Mouse (Mus musculus): Measurements from ENCODE around the gene Pax1. TPM values are rescaled to one million over a fixed set of nuclear protein-coding genes. Genes with fewer than 3 reads are reported as not detected.

The Pax1 gene
- polyA plus RNA-seq, 1 experiment from 2014 or later: 7.3 TPM

DNA sequence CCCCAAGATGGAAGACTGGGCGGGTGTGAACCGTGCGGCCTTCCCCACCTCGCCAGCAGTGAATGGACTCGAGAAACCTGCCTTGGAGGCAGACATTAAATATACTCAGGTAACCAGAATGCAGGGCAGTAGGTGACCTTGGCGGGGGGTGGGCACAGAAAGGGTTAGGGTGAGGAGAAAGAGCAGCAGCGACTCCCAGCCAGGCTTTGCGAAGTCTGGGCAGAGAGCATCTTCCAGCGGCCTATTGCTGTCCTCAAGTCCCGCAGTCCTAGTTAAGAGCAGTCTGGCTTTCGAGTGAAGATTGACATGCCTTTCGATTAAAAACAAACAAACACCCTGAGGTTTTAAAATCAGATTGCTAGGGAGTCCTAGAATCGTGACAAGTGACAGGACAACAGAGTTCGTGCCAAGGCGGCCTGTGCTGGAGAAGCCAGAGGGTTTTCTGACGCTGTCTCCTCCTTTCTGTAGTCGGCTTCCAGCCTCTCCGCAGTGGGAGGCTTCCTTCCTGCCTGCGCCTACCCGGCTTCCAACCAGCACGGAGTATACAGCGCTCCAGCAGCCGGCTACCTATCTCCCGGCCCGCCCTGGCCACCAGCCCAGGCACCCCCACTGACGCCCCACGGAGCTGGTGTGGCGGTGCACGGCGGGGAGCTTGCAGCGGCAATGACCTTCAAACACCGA, 6.3 kb downstream of the Pax1 start:
- DNase-seq (ENCODE audit: low spot score) (no peak), ATAC-seq (ENCODE audit: low read depth) (0 out of 2 replicates have a peak, but pooled peaks have one; percentile 38)
- Histone ChIP-seq H3K4me2 (ENCODE audit: low read depth, low read length) (peak overlapping the region; percentile 60), H3K4me1 (ENCODE audit: control insufficient read depth, insufficient read depth, low read length) (peaks cover 8% of the 10 kb centered on the region; the same call in 1 of the 2 replicates), H3K36me3 (ENCODE audit: control insufficient read depth, insufficient read depth, low read length) (no peaks in the 10 kb centered on the region), H3K9me3 (ENCODE audit: control insufficient read depth, low read length) (no peaks in the 10 kb centered on the region), H3K4me3 (ENCODE audit: low read depth, low read length) (peak overlapping the region; percentile 47), H3K9ac (ENCODE audit: low read depth, low read length) (peak overlapping the region; percentile 65; the same call in 1 of the 2 replicates), H3K27ac (replicated peaks; ENCODE audit: low read depth, low read length) (no peak overlapping the region), H3K27me3 (replicated peaks; ENCODE audit: control insufficient read depth, insufficient read depth, low read length) (peaks cover 92% of the 10 kb centered on the region)
- 5% methylated on average over 31 of the region's 32 CpGs for WGBS

GRCm38 (mm10) chr2:147369561-147369960, 7.8 kb downstream of the Pax1 start:
- Histone ChIP-seq H3K27me3 (replicated peaks; ENCODE audit: control insufficient read depth, insufficient read depth, low read length) (peaks cover 92% of the 10 kb centered on the region), H3K9me3 (ENCODE audit: control insufficient read depth, low read length) (no peaks in the 10 kb centered on the region), H3K9ac (ENCODE audit: low read depth, low read length) (no peak overlapping the region), H3K27ac (replicated peaks; ENCODE audit: low read depth, low read length) (no peak overlapping the region), H3K4me3 (ENCODE audit: low read depth, low read length) (no peak overlapping the region), H3K36me3 (ENCODE audit: control insufficient read depth, insufficient read depth, low read length) (no peaks in the 10 kb centered on the region), H3K4me1 (ENCODE audit: control insufficient read depth, insufficient read depth, low read length) (peaks cover 8% of the 10 kb centered on the region; the same call in 1 of the 2 replicates), H3K4me2 (ENCODE audit: low read depth, low read length) (peak overlapping the region; percentile 19; the same call in 1 of the 2 replicates)
- ATAC-seq (ENCODE audit: low read depth) (no peak), DNase-seq (ENCODE audit: low spot score) (no peak)
- WGBS: 18% methylated on average over 9 of the region's 9 CpGs

- H3K9me3 ChIP-seq (ENCODE audit: control insufficient read depth, low read length): no peaks in the 10 kb centered on the region
- peaks cover 92% of the 10 kb centered on the region for H3K27me3 ChIP-seq (replicated peaks; ENCODE audit: control insufficient read depth, insufficient read depth, low read length)
- no peak for DNase-seq (ENCODE audit: low spot score)
- H3K4me1 ChIP-seq (ENCODE audit: control insufficient read depth, insufficient read depth, low read length): peaks cover 5% of the 10 kb centered on the region; the same call in 1 of the 2 replicates
- H3K36me3 ChIP-seq (ENCODE audit: control insufficient read depth, insufficient read depth, low read length): no peaks in the 10 kb centered on the region
- H3K4me2 ChIP-seq (ENCODE audit: low read depth, low read length): 0 out of 2 replicates have a peak overlapping the region, but pooled peaks have one; percentile 19
- H3K9ac ChIP-seq (ENCODE audit: low read depth, low read length): no peak overlapping the region
- ATAC-seq (ENCODE audit: low read depth): no peak
- no peak overlapping the region for H3K27ac ChIP-seq (replicated peaks; ENCODE audit: low read depth, low read length)
- no peak overlapping the region for H3K4me3 ChIP-seq (ENCODE audit: low read depth, low read length)
- 23% methylated on average over 5 of the region's 5 CpGs for WGBS
Measured at GRCm38 (mm10) chr2:147370091-147370490, 8.4 kb downstream of the Pax1 start.

DNA sequence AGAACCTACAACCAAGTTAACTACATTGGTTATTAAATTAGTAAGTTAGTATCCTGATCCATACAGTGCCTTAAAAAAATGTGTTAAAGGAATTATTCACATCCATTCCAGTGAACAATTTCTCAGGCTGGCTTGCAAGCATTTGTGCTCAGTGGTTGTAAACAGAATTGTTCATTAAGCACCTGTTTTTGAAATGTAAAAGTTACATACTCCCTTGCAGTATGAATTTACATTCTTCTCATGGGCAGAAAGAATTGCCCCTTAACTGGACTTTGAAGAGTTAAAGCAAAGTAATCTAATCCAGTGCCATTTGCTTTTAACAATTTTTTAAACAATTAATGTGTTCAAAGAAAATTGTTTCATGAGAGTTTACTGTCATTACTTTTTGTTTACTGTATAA, 9.6 kb downstream of the Pax1 start:
- Histone ChIP-seq H3K4me3 (ENCODE audit: low read depth, low read length) (no peak overlapping the region), H3K4me2 (ENCODE audit: low read depth, low read length) (no peak overlapping the region), H3K9ac (ENCODE audit: low read depth, low read length) (no peak overlapping the region), H3K9me3 (ENCODE audit: control insufficient read depth, low read length) (no peaks in the 10 kb centered on the region), H3K27me3 (replicated peaks; ENCODE audit: control insufficient read depth, insufficient read depth, low read length) (peaks cover 92% of the 10 kb centered on the region), H3K36me3 (ENCODE audit: control insufficient read depth, insufficient read depth, low read length) (no peaks in the 10 kb centered on the region), H3K4me1 (ENCODE audit: control insufficient read depth, insufficient read depth, low read length) (no peaks in the 10 kb centered on the region), H3K27ac (replicated peaks; ENCODE audit: low read depth, low read length) (no peak overlapping the region)
- no peak for ATAC-seq (ENCODE audit: low read depth)
- DNase-seq (ENCODE audit: low spot score): no peak

DNA sequence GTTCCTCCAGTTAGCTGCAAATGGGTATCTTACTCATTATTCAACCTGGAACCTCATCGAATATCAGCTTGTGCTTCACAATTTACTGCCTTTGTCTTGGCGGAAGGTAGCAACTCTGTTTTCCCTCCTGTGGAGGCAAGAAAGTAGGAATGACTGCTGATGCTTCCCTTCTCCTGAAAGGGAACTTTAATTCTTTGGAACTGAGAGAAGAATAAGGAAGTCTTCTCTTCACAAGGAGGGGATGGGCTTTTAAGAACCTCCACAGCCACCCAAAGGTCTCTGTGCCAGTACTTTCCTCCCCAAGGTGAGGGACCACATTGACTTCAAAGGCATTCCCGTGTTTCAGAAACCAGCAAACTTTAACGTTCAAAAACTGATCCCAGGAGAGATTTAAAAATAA, 10.1 kb downstream of the Pax1 start:
- no peaks in the 10 kb centered on the region for H3K4me1 ChIP-seq (ENCODE audit: control insufficient read depth, insufficient read depth, low read length)
- H3K4me3 ChIP-seq (ENCODE audit: low read depth, low read length): no peak overlapping the region
- H3K4me2 ChIP-seq (ENCODE audit: low read depth, low read length): no peak overlapping the region
- DNase-seq (ENCODE audit: low spot score) (no peak), ATAC-seq (ENCODE audit: low read depth) (no peak)
- H3K9ac ChIP-seq (ENCODE audit: low read depth, low read length): no peak overlapping the region
- H3K27ac ChIP-seq (replicated peaks; ENCODE audit: low read depth, low read length): no peak overlapping the region
- 13% methylated on average over 4 of the region's 4 CpGs for WGBS
- H3K36me3 ChIP-seq (ENCODE audit: control insufficient read depth, insufficient read depth, low read length): no peaks in the 10 kb centered on the region
- peaks cover 92% of the 10 kb centered on the region for H3K27me3 ChIP-seq (replicated peaks; ENCODE audit: control insufficient read depth, insufficient read depth, low read length)
- H3K9me3 ChIP-seq (ENCODE audit: control insufficient read depth, low read length): no peaks in the 10 kb centered on the region

GRCm38 (mm10) chr2:147372947-147373666, 11.4 kb downstream of the Pax1 start:
- H3K4me2 ChIP-seq (ENCODE audit: low read depth, low read length): peak overlapping the region; percentile 5; the same call in 1 of the 2 replicates
- no peak for ATAC-seq (ENCODE audit: low read depth)
- no peaks in the 10 kb centered on the region for H3K4me1 ChIP-seq (ENCODE audit: control insufficient read depth, insufficient read depth, low read length)
- peaks cover 92% of the 10 kb centered on the region for H3K27me3 ChIP-seq (replicated peaks; ENCODE audit: control insufficient read depth, insufficient read depth, low read length)
- no peak for DNase-seq (ENCODE audit: low spot score)
- WGBS: 14% methylated on average over 26 of the region's 28 CpGs
- H3K27ac ChIP-seq (replicated peaks; ENCODE audit: low read depth, low read length): no peak overlapping the region
- no peaks in the 10 kb centered on the region for H3K9me3 ChIP-seq (ENCODE audit: control insufficient read depth, low read length)
- no peak overlapping the region for H3K4me3 ChIP-seq (ENCODE audit: low read depth, low read length)
- H3K36me3 ChIP-seq (ENCODE audit: control insufficient read depth, insufficient read depth, low read length): no peaks in the 10 kb centered on the region
- H3K9ac ChIP-seq (ENCODE audit: low read depth, low read length): no peak overlapping the region

GRCm38 (mm10) chr2:147373667-147374007, 11.9 kb downstream of the Pax1 start:
- Histone ChIP-seq H3K9me3 (ENCODE audit: control insufficient read depth, low read length) (no peaks in the 10 kb centered on the region), H3K4me3 (ENCODE audit: low read depth, low read length) (no peak overlapping the region), H3K4me2 (ENCODE audit: low read depth, low read length) (peak overlapping the region; percentile 5; the same call in 1 of the 2 replicates), H3K27me3 (replicated peaks; ENCODE audit: control insufficient read depth, insufficient read depth, low read length) (peaks cover 90% of the 10 kb centered on the region), H3K9ac (ENCODE audit: low read depth, low read length) (no peak overlapping the region), H3K4me1 (ENCODE audit: control insufficient read depth, insufficient read depth, low read length) (no peaks in the 10 kb centered on the region), H3K36me3 (ENCODE audit: control insufficient read depth, insufficient read depth, low read length) (no peaks in the 10 kb centered on the region), H3K27ac (replicated peaks; ENCODE audit: low read depth, low read length) (no peak overlapping the region)
- ATAC-seq (ENCODE audit: low read depth) (no peak), DNase-seq (ENCODE audit: low spot score) (no peak)
- 10% methylated on average over 7 of the region's 19 CpGs for whole genome bisulfite sequencing

DNA sequence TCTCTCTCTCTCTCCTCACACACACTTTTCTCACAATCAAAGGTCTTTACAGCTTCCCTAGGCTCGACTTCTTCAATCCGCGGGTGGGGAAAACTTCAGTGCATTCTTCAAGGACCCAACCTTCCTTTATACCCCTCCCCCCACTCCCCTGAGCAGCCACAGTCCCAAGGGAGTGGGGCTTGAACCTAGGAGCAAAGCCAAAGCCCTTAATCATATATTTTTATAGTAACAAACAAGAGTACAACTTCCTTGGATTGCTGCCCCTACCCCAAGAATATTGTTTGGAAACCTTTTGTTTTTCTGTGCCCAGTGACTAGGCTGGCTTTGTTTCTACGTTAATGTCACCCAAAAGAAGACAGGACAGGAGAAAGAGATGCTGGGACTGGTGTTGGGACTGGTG, 12.5 kb downstream of the Pax1 start:
- no peaks in the 10 kb centered on the region for H3K4me1 ChIP-seq (ENCODE audit: control insufficient read depth, insufficient read depth, low read length)
- 12% methylated on average over 4 of the region's 4 CpGs for WGBS
- H3K9me3 ChIP-seq (ENCODE audit: control insufficient read depth, low read length): no peaks in the 10 kb centered on the region
- no peak overlapping the region for H3K9ac ChIP-seq (ENCODE audit: low read depth, low read length)
- ATAC-seq (ENCODE audit: low read depth): no peak
- H3K36me3 ChIP-seq (ENCODE audit: control insufficient read depth, insufficient read depth, low read length): no peaks in the 10 kb centered on the region
- H3K4me2 ChIP-seq (ENCODE audit: low read depth, low read length): no peak overlapping the region
- DNase-seq (ENCODE audit: low spot score): no peak
- H3K27me3 ChIP-seq (replicated peaks; ENCODE audit: control insufficient read depth, insufficient read depth, low read length): peaks cover 90% of the 10 kb centered on the region
- no peak overlapping the region for H3K27ac ChIP-seq (replicated peaks; ENCODE audit: low read depth, low read length)
- H3K4me3 ChIP-seq (ENCODE audit: low read depth, low read length): no peak overlapping the region
